Mouse (Mus musculus) midbrain, embryonic 11.5 days (tissue): ENCODE data around the gene Ifnb1. TPM values are rescaled to one million over a fixed set of nuclear protein-coding genes. Genes with fewer than 3 reads are reported as not detected.

Experiments
- ATAC-seq: fragments of 200-750 bp; cut with Nextera tagmentation; 2 replicates; pipeline ENCODE4 v1.8.0; 2017; ENCODE audit warnings: moderate TSS enrichment, moderate library complexity; ENCODE audit not compliant: low FRiP score
- DNase-seq: peaks from one replicate; pipeline ENCODE4 v3.0.0; 2015; ENCODE audit warnings: low spot score; ENCODE audit errors: missing footprints
- H3K27ac ChIP-seq: fragments of 300-500 bp; sonication (generic); 2 replicates; pipeline ENCODE4 v1.5.1; 2014; ENCODE audit warnings: low read depth, low read length
- H3K27me3 ChIP-seq: fragments of 300-500 bp; sonication (generic); 2 replicates; pipeline ENCODE4 v1.6.1; 2014; ENCODE audit warnings: mild to moderate bottlenecking, low read length, moderate library complexity, mixed read lengths; ENCODE audit not compliant: control insufficient read depth, insufficient read depth
- H3K36me3 ChIP-seq: fragments of 300-500 bp; sonication (generic); 2 replicates; pipeline ENCODE4 v1.6.1; 2014; ENCODE audit warnings: mild to moderate bottlenecking, low read length, moderate library complexity, mixed read lengths; ENCODE audit not compliant: control insufficient read depth, insufficient read depth
- H3K4me1 ChIP-seq: fragments of 300-500 bp; sonication (generic); 2 replicates; pipeline ENCODE4 v1.6.1; 2014; ENCODE audit warnings: low read length; ENCODE audit not compliant: control insufficient read depth, insufficient read depth
- H3K4me2 ChIP-seq: fragments of 300-500 bp; sonication (generic); 2 replicates; pipeline ENCODE4 v1.6.1; 2014; ENCODE audit warnings: mild to moderate bottlenecking, moderate library complexity
- H3K4me3 ChIP-seq: fragments of 300-500 bp; sonication (generic); 2 replicates; pipeline ENCODE4 v1.5.1; 2014; ENCODE audit warnings: low read depth, low read length
- H3K9ac ChIP-seq: fragments of 300-500 bp; sonication (generic); 2 replicates; pipeline ENCODE4 v1.6.1; 2014; ENCODE audit warnings: low read length
- H3K9me3 ChIP-seq: fragments of 300-500 bp; sonication (generic); 2 replicates; pipeline ENCODE4 v1.6.1; 2016; ENCODE audit warnings: low read length; ENCODE audit not compliant: control insufficient read depth
- WGBS: fragments of 180-500 bp; shearing (Covaris S2); extraction: QIAGEN DNeasy Blood & Tissue Kit; methylation state at CpG from one replicate; pipeline ENCODE4 v1.1.7; 2014; 5-methylcytosine and 5-hydroxymethylcytosine counted together
- polyA plus RNA-seq: library from polyadenylated mRNA; unstranded; fragments of >200 nt; fragmentation: Nextera tagmentation; extraction: Ambion mirVana; gene quantifications from 2 replicates; pipeline ENCODE4 v1.2.1, GENCODE M21; 2014

Ifnb1 gene
- polyA plus RNA-seq, 1 experiment from 2014 or later: not detected

- H3K27me3 ChIP-seq: no peaks in the 10 kb centered on the region
- WGBS: 88% methylated on average over 1 of the region's 1 CpGs
- H3K27ac ChIP-seq: no peak overlapping the region
- H3K4me2 ChIP-seq: no peak overlapping the region
- ATAC-seq (no peak), DNase-seq (no peak)
- H3K4me3 ChIP-seq: no peak overlapping the region
- H3K9me3 ChIP-seq: no peaks in the 10 kb centered on the region
- H3K36me3 ChIP-seq: no peaks in the 10 kb centered on the region
- H3K4me1 ChIP-seq: no peaks in the 10 kb centered on the region
- H3K9ac ChIP-seq: no peak overlapping the region
Measured at GRCm38 (mm10) chr4:88535742-88536141, 13.2 kb upstream of the Ifnb1 start.

DNA sequence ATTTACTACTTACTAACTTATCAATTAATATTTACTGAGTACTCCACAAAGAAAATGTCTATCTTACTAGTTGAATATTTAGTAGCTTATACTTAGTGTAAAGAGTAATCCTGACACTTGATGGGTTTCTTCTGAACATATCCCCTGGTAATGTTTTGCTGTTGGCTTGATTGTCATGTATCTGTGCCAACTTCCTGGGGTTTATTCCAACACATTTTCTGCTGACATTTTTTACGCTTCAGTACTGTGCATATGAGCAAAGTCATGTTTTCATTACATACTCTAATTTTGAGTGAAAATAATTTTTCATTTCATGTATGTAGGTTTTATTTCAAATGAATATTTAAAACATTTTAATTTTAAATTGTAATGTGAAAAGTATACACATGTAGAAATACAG is 12.3 kb upstream of the Ifnb1 start:
- WGBS: 92% methylated on average over 1 of the region's 1 CpGs
- no peak overlapping the region for H3K4me3 ChIP-seq
- DNase-seq: no peak

GRCm38 (mm10) chr4:88533499-88533898 is 10.9 kb upstream of the Ifnb1 start:
- H3K9ac ChIP-seq: no peak overlapping the region
- H3K4me1 ChIP-seq: no peaks in the 10 kb centered on the region
- no peaks in the 10 kb centered on the region for H3K27me3 ChIP-seq
- DNase-seq (no peak), ATAC-seq (no peak)
- H3K27ac ChIP-seq: no peak overlapping the region
- no peaks in the 10 kb centered on the region for H3K36me3 ChIP-seq
- 95% methylated on average over 2 of the region's 2 CpGs for WGBS
- H3K4me2 ChIP-seq: no peak overlapping the region
- H3K9me3 ChIP-seq: no peaks in the 10 kb centered on the region
- no peak overlapping the region for H3K4me3 ChIP-seq

More for the DNA sequence above, 12.3 kb upstream of the Ifnb1 start:
- no peak overlapping the region for H3K4me2 ChIP-seq
- no peak for ATAC-seq
- H3K9ac ChIP-seq: no peak overlapping the region
- no peaks in the 10 kb centered on the region for H3K27me3 ChIP-seq
- H3K36me3 ChIP-seq: no peaks in the 10 kb centered on the region
- no peak overlapping the region for H3K27ac ChIP-seq
- H3K4me1 ChIP-seq: no peaks in the 10 kb centered on the region
- H3K9me3 ChIP-seq: no peaks in the 10 kb centered on the region

DNA sequence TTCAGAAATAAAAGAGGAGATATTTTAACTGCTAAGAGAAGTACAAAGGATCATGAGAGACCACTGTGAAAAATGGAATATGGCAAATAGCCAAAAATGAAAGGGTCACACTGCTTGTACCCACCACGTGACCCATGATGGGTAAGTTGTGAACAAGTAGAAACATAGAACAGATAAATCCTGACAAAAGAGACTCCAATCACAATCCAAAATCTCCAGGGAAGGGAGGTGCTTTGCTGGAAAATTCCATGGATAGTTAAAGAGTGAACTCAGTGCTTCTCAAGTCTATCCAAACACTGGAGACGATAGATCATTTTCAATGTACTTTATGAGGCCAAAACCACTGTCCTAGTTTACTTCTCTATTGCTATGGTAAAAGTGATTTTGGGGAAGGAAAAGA is 8.3 kb upstream of the Ifnb1 start:
- no peak overlapping the region for H3K27ac ChIP-seq
- no peak for ATAC-seq
- no peaks in the 10 kb centered on the region for H3K27me3 ChIP-seq
- no peak for DNase-seq
- no peaks in the 10 kb centered on the region for H3K4me1 ChIP-seq
- no peak overlapping the region for H3K4me3 ChIP-seq
- WGBS: 92% methylated on average over 2 of the region's 2 CpGs
- no peaks in the 10 kb centered on the region for H3K36me3 ChIP-seq
- no peak overlapping the region for H3K4me2 ChIP-seq
- no peaks in the 10 kb centered on the region for H3K9me3 ChIP-seq
- H3K9ac ChIP-seq: no peak overlapping the region

- no peak for ATAC-seq
- H3K27me3 ChIP-seq: no peaks in the 10 kb centered on the region
- 79% methylated on average over 4 of the region's 4 CpGs for WGBS
Measured at GRCm38 (mm10) chr4:88530271-88530670, 7.7 kb upstream of the Ifnb1 start.

DNA sequence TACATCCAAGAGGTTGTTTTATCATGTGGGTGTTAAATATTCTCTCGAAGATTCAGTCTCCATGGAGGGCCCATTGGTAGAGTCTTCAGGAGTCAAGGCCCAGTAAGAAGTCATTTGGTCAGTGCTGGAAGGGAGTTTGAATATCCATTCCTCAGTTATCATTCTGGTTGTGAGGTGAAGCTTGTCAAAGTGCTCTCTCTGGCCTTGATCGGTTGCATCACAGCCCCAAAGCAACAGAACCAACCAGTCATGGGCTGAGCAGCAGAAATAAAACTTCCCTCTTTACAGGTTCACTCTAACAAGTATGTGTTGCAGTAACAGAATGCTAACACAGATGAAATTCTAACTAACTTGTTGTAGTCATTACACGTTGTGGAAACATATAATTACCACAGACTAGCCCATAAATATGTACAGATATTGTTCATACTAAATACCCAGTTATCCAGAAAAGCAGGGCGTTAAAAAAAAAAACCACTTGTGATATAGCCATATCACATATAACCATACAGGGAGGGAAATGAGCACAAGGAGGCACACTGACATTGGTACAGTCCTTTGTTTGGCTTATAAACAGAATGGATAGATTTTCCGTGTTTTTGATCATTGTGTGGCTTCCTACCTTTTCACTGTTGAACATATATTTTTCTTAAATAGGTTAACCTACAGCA is 3.9 kb upstream of the Ifnb1 start:
- Histone ChIP-seq H3K27ac (no peak overlapping the region), H3K4me1 (no peaks in the 10 kb centered on the region), H3K36me3 (no peaks in the 10 kb centered on the region), H3K9ac (no peak overlapping the region), H3K4me2 (no peak overlapping the region), H3K27me3 (no peaks in the 10 kb centered on the region), H3K9me3 (no peaks in the 10 kb centered on the region), H3K4me3 (no peak overlapping the region)
- ATAC-seq (no peak), DNase-seq (no peak)
- 82% methylated on average over 5 of the region's 5 CpGs for WGBS

More at GRCm38 (mm10) chr4:88530271-88530670, 7.7 kb upstream of the Ifnb1 start:
- Histone ChIP-seq H3K9me3 (no peaks in the 10 kb centered on the region), H3K4me2 (no peak overlapping the region), H3K4me3 (no peak overlapping the region), H3K27ac (no peak overlapping the region), H3K36me3 (no peaks in the 10 kb centered on the region), H3K4me1 (no peaks in the 10 kb centered on the region), H3K9ac (no peak overlapping the region)
- no peak for DNase-seq

GRCm38 (mm10) chr4:88525393-88525792 is 2.8 kb upstream of the Ifnb1 start:
- Histone ChIP-seq H3K4me2 (no peak overlapping the region), H3K9ac (no peak overlapping the region), H3K9me3 (no peaks in the 10 kb centered on the region), H3K36me3 (no peaks in the 10 kb centered on the region), H3K4me1 (no peaks in the 10 kb centered on the region), H3K27ac (no peak overlapping the region), H3K27me3 (no peaks in the 10 kb centered on the region), H3K4me3 (no peak overlapping the region)
- ATAC-seq (no peak), DNase-seq (no peak)
- WGBS: 87% methylated on average over 3 of the region's 3 CpGs

GRCm38 (mm10) chr4:88523241-88523640 is 667 bp upstream of the Ifnb1 start:
- no peaks in the 10 kb centered on the region for H3K4me1 ChIP-seq
- no peak overlapping the region for H3K9ac ChIP-seq
- no peaks in the 10 kb centered on the region for H3K36me3 ChIP-seq
- DNase-seq (peak; percentile 85), ATAC-seq (no peak)
- H3K4me3 ChIP-seq: no peak overlapping the region
- H3K27me3 ChIP-seq: no peaks in the 10 kb centered on the region
- H3K9me3 ChIP-seq: no peaks in the 10 kb centered on the region
- no peak overlapping the region for H3K27ac ChIP-seq
- no peak overlapping the region for H3K4me2 ChIP-seq

DNA sequence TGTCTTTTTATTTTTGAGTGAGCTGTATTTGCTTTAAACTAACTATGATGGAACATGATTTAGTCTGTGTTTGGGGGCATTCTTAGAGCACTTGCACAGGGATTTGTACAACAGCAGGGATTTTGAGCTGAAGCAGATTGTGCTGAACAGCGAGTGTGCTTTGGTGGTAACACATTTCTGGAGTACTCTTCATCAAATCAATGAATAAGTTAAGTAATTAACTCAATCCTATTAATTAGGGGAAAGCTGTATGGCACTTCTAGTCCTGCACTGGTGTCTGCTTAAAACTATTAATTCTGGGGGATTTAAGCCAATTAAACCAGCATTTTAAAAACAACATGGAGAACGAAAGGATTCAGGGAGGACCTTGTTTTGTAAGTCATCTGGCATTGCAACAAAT is 4.6 kb downstream of the Ifnb1 start:
- ATAC-seq (no peak), DNase-seq (no peak)
- Histone ChIP-seq H3K27me3 (no peaks in the 10 kb centered on the region), H3K36me3 (no peaks in the 10 kb centered on the region), H3K4me2 (no peak overlapping the region), H3K9ac (no peak overlapping the region), H3K4me3 (no peak overlapping the region), H3K4me1 (no peaks in the 10 kb centered on the region), H3K9me3 (no peaks in the 10 kb centered on the region), H3K27ac (no peak overlapping the region)
- 87% methylated on average over 2 of the region's 2 CpGs for WGBS
